Mouse (Mus musculus) gonadal fat pad, adult 2 months (tissue): ENCODE results near the gene Dph7. TPM values are rescaled to one million over a fixed set of nuclear protein-coding genes. Genes with fewer than 3 reads are reported as not detected.
"Not testable (repeated sequence)": the region's sequence is repeated elsewhere in the genome, so short reads cannot be mapped to it uniquely, and the experiment has no call there.

ENCODE experiments used
- DNase-seq: peaks from one replicate; pipeline ENCODE4 v3.0.0-alpha.2; 2012; ENCODE audit warnings: low read depth
- polyA plus RNA-seq: library from polyadenylated mRNA; depleted of rRNA; stranded (reverse); fragments of >200 nt; gene quantifications from 2 replicates; pipeline ENCODE4 v1.2.3, GENCODE M21; 2012; rRNA removed

The Dph7 gene
- polyA plus RNA-seq, 1 experiment: 20.4 TPM

GRCm38 (mm10) chr2:24970386-24970785 is 8.2 kb downstream of the Dph7 start:
- DNase-seq: no peak

- not testable (repeated sequence) for DNase-seq
These were observed 12.3 kb downstream of the Dph7 start for GRCm38 (mm10) chr2:24974452-24974851.

- peak; percentile 64 for DNase-seq
These were observed 12.9 kb downstream of the Dph7 start, which contains the start of gene Mrpl41 for GRCm38 (mm10) chr2:24974906-24975703. Gene Mrpl41 (minus strand): TSS chr2:24975098.

- no peak for DNase-seq
These were observed 13.6 kb downstream of the Dph7 start, which contains the start of gene Pnpla7 for GRCm38 (mm10) chr2:24975704-24976297. Gene Pnpla7 (plus strand): TSS chr2:24976033.

DNA sequence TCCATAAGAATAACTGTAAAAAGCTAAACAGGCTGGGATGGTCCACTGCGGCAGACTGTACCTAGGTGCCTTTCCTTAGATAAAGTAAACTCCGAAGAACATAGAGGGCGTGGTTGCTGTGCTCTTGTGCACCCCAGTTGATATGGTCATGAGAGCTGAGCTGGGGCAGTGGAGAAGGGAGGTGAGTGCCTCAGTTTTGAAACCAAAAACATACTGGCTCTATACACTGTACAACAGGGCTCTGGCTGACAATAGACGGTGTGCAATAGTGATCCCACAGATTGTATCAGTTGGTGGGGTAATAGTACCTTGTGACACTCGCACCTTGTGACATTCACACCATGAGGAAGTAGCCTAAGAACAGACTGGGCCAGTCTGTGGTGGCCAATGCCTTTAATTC is 14.8 kb downstream of the Dph7 start:
- DNase-seq: peak; percentile 75

DNA sequence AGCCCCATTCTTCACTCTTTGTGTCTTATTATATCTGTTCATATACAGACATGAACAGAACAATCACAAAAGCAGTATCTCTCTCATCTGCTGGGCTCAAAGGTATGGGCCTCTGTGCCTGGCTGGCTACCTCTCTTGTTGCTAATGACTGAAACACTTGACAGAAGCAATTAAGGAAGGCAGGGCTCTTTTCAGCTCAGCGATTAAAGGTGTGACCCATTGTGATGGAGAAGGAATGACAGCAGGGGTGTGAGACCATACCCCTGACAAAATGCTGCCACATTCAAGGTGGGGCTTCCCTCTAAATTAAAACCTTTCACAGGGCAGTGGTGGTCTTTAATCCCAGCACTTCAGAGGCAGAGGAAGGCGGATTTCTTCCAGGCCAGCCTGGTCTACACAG is 25.6 kb downstream of the Dph7 start:
- DNase-seq: no peak

DNA sequence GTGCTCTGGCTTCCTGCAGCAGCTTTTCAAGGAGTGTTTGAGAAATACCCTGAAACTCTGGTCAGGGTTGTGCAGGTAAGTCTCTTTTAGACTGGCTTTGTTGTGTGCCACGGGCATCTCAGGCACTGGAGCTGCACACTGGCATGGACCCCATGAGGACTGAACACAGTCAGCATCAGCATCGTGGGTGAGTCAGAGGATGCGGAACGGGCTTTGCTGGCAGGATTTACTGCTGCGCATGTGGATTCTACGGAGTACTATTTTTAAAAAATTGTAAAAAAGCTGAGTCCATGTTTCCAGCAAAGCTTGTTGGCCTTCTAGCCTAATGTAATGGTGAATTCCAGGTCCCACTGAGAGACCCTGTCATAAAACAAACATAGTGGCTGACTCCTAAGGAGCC is 33.1 kb downstream of the Dph7 start:
- no peak for DNase-seq

- DNase-seq: no peak
These were observed 34.3 kb downstream of the Dph7 start for GRCm38 (mm10) chr2:24996471-24996870.

- no peak for DNase-seq
These were observed 38.5 kb downstream of the Dph7 start for GRCm38 (mm10) chr2:25000544-25001235.

GRCm38 (mm10) chr2:25003946-25004786 is 42.0 kb downstream of the Dph7 start:
- DNase-seq: no peak

DNA sequence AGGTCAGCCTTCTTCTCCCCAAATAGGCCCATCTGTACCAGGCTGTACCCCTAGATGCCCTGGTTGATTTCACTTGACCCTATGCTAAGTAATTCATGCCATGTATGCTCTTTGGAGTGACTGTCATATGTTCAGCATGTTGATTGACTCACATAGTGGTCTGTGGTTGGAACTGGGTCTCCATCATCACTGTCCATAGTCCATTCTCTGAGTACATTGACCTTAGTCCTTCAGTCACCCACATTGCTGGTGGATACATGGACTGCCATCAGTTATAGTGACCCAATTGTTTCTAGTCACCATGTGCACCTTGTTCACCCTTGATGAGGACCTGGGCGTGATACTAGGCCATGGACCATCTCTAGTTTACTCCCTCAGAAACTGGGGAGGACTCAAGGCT is 44.6 kb downstream of the Dph7 start:
- no peak for DNase-seq

DNA sequence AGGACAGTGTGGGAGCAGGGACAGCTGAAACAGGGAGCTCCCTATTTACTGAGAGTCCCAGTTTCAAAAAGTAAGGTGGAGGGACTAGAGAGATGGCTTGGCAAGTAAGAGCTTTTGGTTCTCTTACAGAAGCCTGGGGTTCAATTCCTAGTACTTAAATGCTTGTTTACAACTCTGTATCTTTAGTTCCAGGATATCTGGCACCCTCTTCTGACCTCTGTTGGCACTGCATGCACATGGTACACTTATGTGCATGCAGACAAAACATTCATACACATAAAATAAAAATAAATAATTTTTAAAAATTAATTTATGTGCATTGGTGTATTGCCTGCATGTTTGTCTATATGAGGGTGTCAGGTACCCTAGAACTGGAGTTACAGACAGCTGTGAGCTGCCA is 46.0 kb downstream of the Dph7 start:
- no peak for DNase-seq

Other genes with a start within 250 kb of the Dph7 start
- 5.0 and 8.0 TPM in 2 replicates for gene Cacna1b, start 199.2 kb upstream of the Dph7 start, polyA plus RNA-seq
- gene Ehmt1, start 42.8 kb upstream of the Dph7 start, polyA plus RNA-seq: 55.9 and 59.1 TPM in 2 replicates
- gene Arrdc1, start 27.1 kb upstream of the Dph7 start, polyA plus RNA-seq: 120 and 157 TPM in 2 replicates
- gene Zmynd19, start 12.6 kb upstream of the Dph7 start, polyA plus RNA-seq: 10.9 and 11.4 TPM in 2 replicates
- gene Mrpl41, start 12.7 kb downstream of the Dph7 start, polyA plus RNA-seq: 67.2 and 81.6 TPM in 2 replicates
- 17.3 and 20.7 TPM in 2 replicates for gene Pnpla7, start 13.6 kb downstream of the Dph7 start, polyA plus RNA-seq
- 272 and 279 TPM in 2 replicates for gene Nsmf, start 92.0 kb downstream of the Dph7 start, polyA plus RNA-seq
- 1.8 and 2.3 TPM in 2 replicates for gene Entpd8, start 117.9 kb downstream of the Dph7 start, polyA plus RNA-seq
- 0.30 and 0.34 TPM in 2 replicates for gene Noxa1, start 132.7 kb downstream of the Dph7 start, polyA plus RNA-seq
- 16.6 and 20.4 TPM in 2 replicates for gene Nrarp, start 218.4 kb downstream of the Dph7 start, polyA plus RNA-seq
- 41.2 and 42.5 TPM in 2 replicates for gene Tor4a, start 234.5 kb downstream of the Dph7 start, polyA plus RNA-seq
- 57.5 and 77.6 TPM in 2 replicates for gene Nelfb, start 249.1 kb downstream of the Dph7 start, polyA plus RNA-seq